Mouse (Mus musculus) liver, postnatal 0 days (tissue): Measurements from ENCODE around the gene CK137956.

Source experiments
- CTCF ChIP-seq: sonication (generic); IDR thresholded peaks from 2 replicates; pipeline ENCODE4 v1.5.1; 2016; ENCODE audit warnings: antibody characterized with exemption, low read depth
- EP300 ChIP-seq: IDR thresholded peaks from 2 replicates; pipeline ENCODE4 v1.6.1; 2016; ENCODE audit warnings: antibody characterized with exemption, low read depth, mild to moderate bottlenecking

GRCm38 (mm10) chr4:128002638-128003101 lies 31.9 kb upstream of the CK137956 start:
- TF ChIP-seq CTCF, result no peak
- no peak for TF ChIP-seq EP300
